Mouse (Mus musculus): ENCODE measurements around the gene Dab2ip.

- no peak for TF ChIP-seq CTCF (IDR thresholded peaks at IDR 0.05; ENCODE audit: low read depth, low read length)
- no peak for TF ChIP-seq POLR2A (IDR thresholded peaks at IDR 0.05; ENCODE audit: borderline replicate concordance, low read depth, low read length)
Observed at GRCm38 (mm10) chr2:35703241-35703640, 145.2 kb downstream of the Dab2ip start.
